Mouse (Mus musculus) ovary, postnatal 10 days (tissue): Measurements from ENCODE around the gene Snai1.

Source experiments
- DNase-seq: peaks from one replicate; pipeline ENCODE4 v3.0.0; 2022; ENCODE audit warnings: low spot score

Snai1 gene

DNA sequence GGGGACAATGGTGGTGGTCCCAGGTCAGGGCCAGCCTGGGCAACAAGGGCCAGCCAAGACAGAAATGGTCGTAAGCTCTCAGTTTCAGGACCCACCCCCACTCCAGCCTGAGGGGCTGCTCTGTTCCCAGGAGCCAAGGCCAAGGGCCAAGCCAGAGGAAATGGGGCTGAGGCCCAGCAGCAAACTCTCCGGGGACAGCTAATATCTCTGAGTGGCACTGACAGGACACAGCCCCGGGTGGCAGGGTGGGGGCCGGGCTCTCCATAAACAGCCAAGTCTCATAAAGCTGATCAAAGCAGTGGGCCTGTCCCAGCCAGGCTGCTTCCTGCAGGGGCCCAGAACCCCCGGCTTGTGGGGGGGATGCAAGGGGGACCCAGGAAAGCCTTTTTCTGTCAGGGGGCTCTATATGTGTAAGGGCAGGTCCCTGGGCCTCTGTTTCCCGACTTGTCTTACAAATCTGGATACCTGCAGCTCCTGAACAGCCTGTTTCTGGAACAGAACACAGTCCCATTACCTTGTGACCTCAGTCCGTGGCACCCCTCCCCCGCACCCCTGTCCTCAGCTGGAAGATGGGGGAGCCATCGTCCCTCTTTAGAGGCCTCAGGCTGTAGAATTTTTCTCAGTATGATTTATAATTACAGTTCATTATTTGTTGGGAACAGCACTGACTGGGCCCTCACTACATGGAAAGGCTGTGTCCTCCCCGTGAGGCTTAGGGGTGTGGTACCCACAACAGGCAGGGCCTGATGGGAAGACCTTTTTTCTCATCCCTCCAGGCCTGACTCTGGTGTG lies 45.4 kb downstream of the Snai1 start:
- no peak for DNase-seq

DNA sequence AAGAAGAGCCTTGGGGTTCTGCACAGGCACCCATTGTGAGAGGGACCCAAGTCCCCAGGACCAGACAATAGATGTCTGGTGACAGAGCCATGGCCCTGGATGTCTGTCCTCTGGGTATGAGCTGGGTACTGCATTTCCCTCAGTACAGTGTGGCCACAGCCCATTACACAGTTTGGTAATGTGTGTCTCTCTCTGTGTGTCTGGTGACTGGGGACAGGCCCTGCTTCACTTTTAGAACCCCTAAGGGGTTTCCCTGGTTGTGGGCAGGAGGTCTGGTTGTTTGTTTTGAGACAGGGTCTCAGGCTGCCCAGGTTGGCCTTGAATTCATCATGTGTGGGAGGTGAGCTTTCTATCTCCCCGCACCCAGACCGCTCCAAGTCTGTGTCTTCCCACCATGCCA lies 47.3 kb downstream of the Snai1 start:
- no peak for DNase-seq

DNA sequence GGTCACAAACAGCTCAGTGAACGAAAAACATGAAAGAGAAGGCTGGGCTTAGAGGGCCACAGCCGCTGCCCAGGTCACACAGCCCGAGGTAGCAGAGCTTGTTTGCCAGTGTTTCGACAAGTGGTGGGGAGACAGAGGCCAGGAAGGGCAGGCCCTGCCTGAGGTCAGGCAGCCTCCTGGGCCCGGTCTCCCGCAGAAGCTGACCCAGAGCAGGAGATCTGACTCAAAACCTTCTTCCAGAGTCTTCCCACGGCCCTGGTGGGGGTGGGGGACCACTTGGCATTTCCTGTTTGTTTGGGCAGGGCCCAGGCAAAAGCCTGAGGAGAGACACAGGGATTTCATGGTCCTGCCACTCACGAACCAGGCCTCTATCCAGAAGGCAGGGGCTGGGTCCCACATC lies 48.0 kb downstream of the Snai1 start:
- DNase-seq = no peak

DNA sequence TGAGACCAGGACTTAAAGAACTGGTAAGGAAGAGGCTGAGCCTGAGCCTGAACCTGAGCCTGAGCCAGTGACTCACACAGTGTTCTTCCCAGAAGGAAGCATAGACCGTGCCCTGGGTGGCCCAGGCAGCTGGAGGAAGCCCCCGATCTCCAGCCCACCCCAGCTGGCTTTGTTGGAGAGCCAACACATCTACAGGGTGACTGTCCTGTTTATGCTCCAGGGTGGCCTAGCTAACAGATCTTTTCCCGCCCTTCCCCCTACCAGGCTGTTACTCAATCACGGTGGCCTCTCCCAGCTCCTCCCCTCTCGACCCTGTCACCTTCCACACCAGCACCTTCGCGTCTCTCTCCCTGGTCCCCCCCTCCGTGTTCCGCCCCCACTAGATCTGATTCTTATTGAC lies 49.0 kb downstream of the Snai1 start:
- DNase-seq = no peak

DNA sequence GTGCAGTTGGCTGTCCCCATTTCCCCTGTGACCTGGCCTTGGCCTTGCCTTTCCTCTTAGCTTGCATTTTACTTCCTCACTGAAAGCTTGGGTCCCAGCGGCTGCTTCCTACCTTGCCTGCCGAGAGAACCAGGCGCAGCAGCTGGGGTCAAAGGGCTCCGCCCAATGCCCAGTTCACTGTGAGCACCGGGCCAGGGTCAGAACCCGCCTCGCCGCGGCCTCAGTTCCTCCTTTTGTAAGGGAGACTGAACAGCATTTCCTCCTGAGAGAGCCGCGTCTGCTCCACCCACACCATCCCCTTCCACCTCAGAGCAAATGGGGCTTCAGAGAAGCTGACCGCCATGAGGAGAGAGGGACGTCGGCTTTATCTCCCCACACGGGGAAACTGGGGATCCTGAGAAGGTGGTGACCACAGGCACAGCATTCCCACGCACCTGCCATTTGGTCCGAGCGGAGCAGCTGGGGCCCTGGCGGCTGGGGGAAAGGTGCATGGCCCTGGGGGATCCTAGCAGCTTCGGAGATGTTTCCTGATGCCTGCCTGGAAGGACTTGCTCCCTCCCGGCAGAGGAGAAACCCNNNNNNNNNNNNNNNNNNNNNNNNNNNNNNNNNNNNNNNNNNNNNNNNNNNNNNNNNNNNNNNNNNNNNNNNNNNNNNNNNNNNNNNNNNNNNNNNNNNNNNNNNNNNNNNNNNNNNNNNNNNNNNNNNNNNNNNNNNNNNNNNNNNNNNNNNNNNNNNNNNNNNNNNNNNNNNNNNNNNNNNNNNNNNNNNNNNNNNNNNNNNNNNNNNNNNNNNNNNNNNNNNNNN lies 51.0 kb downstream of the Snai1 start:
- DNase-seq = no peak
